Mouse (Mus musculus) heart, postnatal 0 days (tissue): ENCODE results near the gene Dgkd.

Source experiments
- CTCF ChIP-seq: IDR thresholded peaks from 2 replicates; pipeline ENCODE4 v1.5.1; 2016; ENCODE audit warnings: antibody characterized with exemption, control low read depth, low read depth
- EP300 ChIP-seq: IDR thresholded peaks from 2 replicates; pipeline ENCODE4 v1.6.1; 2016; ENCODE audit warnings: antibody characterized with exemption, low read depth

- TF ChIP-seq CTCF = no peak
- TF ChIP-seq EP300 = no peak
Measured at GRCm38 (mm10) chr1:87936075-87936474, 83.0 kb downstream of the Dgkd start.
